Mouse (Mus musculus): ENCODE measurements around the gene Pde6g. TPM values are rescaled to one million over a fixed set of nuclear protein-coding genes. Genes with fewer than 3 reads are reported as not detected.

Pde6g gene
- polyA plus RNA-seq, 1 experiment from 2014 or later = 0.35 TPM

DNA sequence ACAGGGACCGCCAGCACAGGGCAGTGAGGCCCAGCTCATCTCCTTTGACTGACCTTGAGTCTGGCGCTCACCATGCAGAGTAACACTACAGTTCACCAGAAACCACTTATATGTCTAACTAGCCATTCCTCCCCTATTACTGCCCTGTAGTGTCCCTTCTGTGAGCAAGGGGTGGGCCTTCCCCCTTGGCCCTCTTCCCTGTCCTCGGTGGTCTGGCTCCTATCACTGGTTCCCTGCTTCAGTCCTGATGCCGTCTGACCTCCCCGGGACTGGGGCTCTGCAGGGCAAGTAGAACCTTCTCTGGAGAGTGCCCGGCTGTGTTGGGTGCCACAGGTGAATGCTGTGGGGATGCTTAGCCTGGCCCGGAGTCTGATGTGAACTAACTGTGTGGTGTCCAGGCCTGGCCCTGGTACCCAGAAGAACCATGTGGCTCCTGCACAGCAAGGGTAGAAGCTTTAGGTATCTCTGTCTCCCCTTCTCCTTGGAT is 30.2 kb upstream of the Pde6g start:
- Histone ChIP-seq H3K36me3 (ENCODE audit: control insufficient read depth, insufficient read depth, low read length) (peaks cover 40% of the 10 kb centered on the region), H3K27me3 (replicated peaks; ENCODE audit: control insufficient read depth, insufficient read depth, low read length) (no peaks in the 10 kb centered on the region), H3K4me1 (ENCODE audit: control insufficient read depth, insufficient read depth, low read length) (peaks cover 14% of the 10 kb centered on the region), H3K9ac (ENCODE audit: low read depth, low read length) (peak overlapping the region; percentile 97), H3K9me3 (ENCODE audit: control insufficient read depth, low read length) (no peaks in the 10 kb centered on the region), H3K27ac (ENCODE audit: low read length) (peak overlapping the region; percentile 75), H3K4me2 (ENCODE audit: low read depth, low read length) (peak overlapping the region; percentile 76; the same call in 1 of the 2 replicates), H3K4me3 (ENCODE audit: low read length) (peak overlapping the region; percentile 98; the same call in 1 of the 2 replicates)
- WGBS = 80% methylated on average over 7 of the region's 7 CpGs
- no peak for ATAC-seq

DNA sequence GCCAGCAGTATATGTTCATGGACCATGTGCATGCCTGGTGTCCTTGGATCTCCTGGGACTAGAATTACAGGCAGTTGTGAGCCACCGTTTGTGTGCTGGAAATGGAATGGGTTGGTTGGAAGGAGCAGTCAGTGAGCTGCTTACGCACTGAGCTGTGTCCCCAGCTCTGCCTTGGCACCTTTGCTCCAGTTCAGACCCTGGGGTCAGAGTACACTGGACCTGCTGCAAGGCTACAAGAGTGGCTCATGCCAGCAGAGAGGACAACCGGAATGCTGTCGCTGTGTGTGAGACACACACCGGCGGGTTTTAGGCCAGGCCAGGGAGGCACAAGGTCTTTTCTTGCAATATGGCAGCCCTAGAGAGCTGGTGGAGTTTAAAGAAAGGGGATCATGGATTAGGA is 18.8 kb upstream of the Pde6g start:
- H3K4me1 ChIP-seq (ENCODE audit: control insufficient read depth, insufficient read depth, low read length) = peaks cover 10% of the 10 kb centered on the region
- no peak for ATAC-seq
- H3K4me2 ChIP-seq (ENCODE audit: low read depth, low read length) = no peak overlapping the region
- H3K9me3 ChIP-seq (ENCODE audit: control insufficient read depth, low read length) = no peaks in the 10 kb centered on the region
- H3K27ac ChIP-seq (ENCODE audit: low read length) = no peak overlapping the region
- 93% methylated on average over 6 of the region's 6 CpGs for WGBS
- peaks cover 26% of the 10 kb centered on the region for H3K36me3 ChIP-seq (ENCODE audit: control insufficient read depth, insufficient read depth, low read length)
- H3K27me3 ChIP-seq (replicated peaks; ENCODE audit: control insufficient read depth, insufficient read depth, low read length) = no peaks in the 10 kb centered on the region
- no peak overlapping the region for H3K9ac ChIP-seq (ENCODE audit: low read depth, low read length)
- no peak overlapping the region for H3K4me3 ChIP-seq (ENCODE audit: low read length)

DNA sequence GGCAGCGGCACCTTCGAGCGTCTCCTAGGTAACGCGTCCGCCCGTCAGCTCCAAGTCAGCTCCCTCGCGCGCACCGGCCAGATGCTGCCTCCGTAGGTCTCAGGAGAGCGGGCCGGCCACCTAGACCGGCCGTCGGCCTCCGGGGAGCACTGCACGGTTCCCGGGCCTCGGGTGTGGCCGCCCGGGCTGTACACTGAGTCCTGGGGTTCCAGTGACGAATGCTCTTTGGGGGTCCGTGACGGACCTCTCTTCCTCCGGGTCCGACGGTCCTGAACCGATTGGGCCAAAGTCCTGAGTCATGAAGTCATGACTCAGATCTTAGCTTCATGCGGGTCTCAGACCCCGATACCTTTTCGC is 14.4 kb upstream of the Pde6g start:
- Histone ChIP-seq H3K27ac (ENCODE audit: low read length) (peak overlapping the region; percentile 49; the same call in 1 of the 2 replicates), H3K9me3 (ENCODE audit: control insufficient read depth, low read length) (no peaks in the 10 kb centered on the region), H3K4me2 (ENCODE audit: low read depth, low read length) (peak overlapping the region; percentile 82), H3K36me3 (ENCODE audit: control insufficient read depth, insufficient read depth, low read length) (peaks cover 16% of the 10 kb centered on the region; the same call in 1 of the 2 replicates), H3K27me3 (replicated peaks; ENCODE audit: control insufficient read depth, insufficient read depth, low read length) (no peaks in the 10 kb centered on the region), H3K9ac (ENCODE audit: low read depth, low read length) (peak overlapping the region; percentile 86), H3K4me3 (ENCODE audit: low read length) (peak overlapping the region; percentile 92), H3K4me1 (ENCODE audit: control insufficient read depth, insufficient read depth, low read length) (peaks cover 19% of the 10 kb centered on the region)
- WGBS = 0% methylated on average over 33 of the region's 33 CpGs
- ATAC-seq = peak; percentile 76

- peak within 1 kb of the TSS; percentile 82 for H3K4me2 ChIP-seq (ENCODE audit: low read depth, low read length)
- under 1% methylated on average over 53 of the region's 54 CpGs for WGBS
- H3K9ac ChIP-seq (ENCODE audit: low read depth, low read length) = peak within 1 kb of the TSS; percentile 86
- ATAC-seq = peak; percentile 100
- H3K4me3 ChIP-seq (ENCODE audit: low read length) = peak within 1 kb of the TSS; percentile 92
- peaks cover 13% of the 10 kb centered on the region; the same call in 1 of the 2 replicates for H3K36me3 ChIP-seq (ENCODE audit: control insufficient read depth, insufficient read depth, low read length)
- H3K4me1 ChIP-seq (ENCODE audit: control insufficient read depth, insufficient read depth, low read length) = peaks cover 19% of the 10 kb centered on the region
- H3K9me3 ChIP-seq (ENCODE audit: control insufficient read depth, low read length) = no peaks in the 10 kb centered on the region
- no peaks in the 10 kb centered on the region for H3K27me3 ChIP-seq (replicated peaks; ENCODE audit: control insufficient read depth, insufficient read depth, low read length)
- peak within 1 kb of the TSS; percentile 52 for H3K27ac ChIP-seq (ENCODE audit: low read length)
These were observed 13.9 kb upstream of the Pde6g start, which contains the start of gene Arl16 for GRCm38 (mm10) chr11:120467051-120467735. TSS of gene Arl16 (minus strand) at chr11:120467607.

DNA sequence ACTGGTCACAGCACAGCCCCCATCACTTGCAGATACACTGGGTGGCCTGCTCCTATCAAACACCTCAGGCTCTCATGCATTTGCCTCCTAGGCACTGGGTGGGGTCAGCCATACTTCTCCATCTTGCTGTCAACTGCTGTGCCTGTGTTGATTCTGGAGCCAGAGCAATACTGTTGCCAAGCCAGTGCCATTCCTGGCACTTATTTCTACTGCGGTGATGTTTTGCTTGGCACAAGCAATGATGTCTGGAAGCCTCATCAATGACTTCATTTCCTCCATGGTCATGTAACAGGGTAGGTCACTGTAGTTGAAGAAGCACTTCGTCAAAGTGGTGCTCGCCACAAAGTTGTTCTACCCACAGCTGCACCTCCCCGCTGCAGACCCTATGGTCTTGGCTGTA is 12.2 kb upstream of the Pde6g start:
- H3K4me3 ChIP-seq (ENCODE audit: low read length) = no peak overlapping the region
- no peak overlapping the region for H3K9ac ChIP-seq (ENCODE audit: low read depth, low read length)

GRCm38 (mm10) chr11:120464365-120464764 is 11.1 kb upstream of the Pde6g start:
- no peaks in the 10 kb centered on the region for H3K27me3 ChIP-seq (replicated peaks; ENCODE audit: control insufficient read depth, insufficient read depth, low read length)
- peaks cover 19% of the 10 kb centered on the region for H3K4me1 ChIP-seq (ENCODE audit: control insufficient read depth, insufficient read depth, low read length)
- H3K27ac ChIP-seq (ENCODE audit: low read length) = no peak overlapping the region
- ATAC-seq = no peak
- H3K9me3 ChIP-seq (ENCODE audit: control insufficient read depth, low read length) = no peaks in the 10 kb centered on the region
- H3K4me2 ChIP-seq (ENCODE audit: low read depth, low read length) = no peak overlapping the region
- 89% methylated on average over 5 of the region's 5 CpGs for WGBS
- no peak overlapping the region for H3K9ac ChIP-seq (ENCODE audit: low read depth, low read length)
- no peak overlapping the region for H3K4me3 ChIP-seq (ENCODE audit: low read length)
- no peaks in the 10 kb centered on the region; the same call in 1 of the 2 replicates for H3K36me3 ChIP-seq (ENCODE audit: control insufficient read depth, insufficient read depth, low read length)

More for the DNA sequence above, 12.2 kb upstream of the Pde6g start:
- Histone ChIP-seq H3K4me2 (ENCODE audit: low read depth, low read length) (no peak overlapping the region), H3K9me3 (ENCODE audit: control insufficient read depth, low read length) (no peaks in the 10 kb centered on the region), H3K27ac (ENCODE audit: low read length) (no peak overlapping the region), H3K4me1 (ENCODE audit: control insufficient read depth, insufficient read depth, low read length) (peaks cover 19% of the 10 kb centered on the region), H3K36me3 (ENCODE audit: control insufficient read depth, insufficient read depth, low read length) (peaks cover 6% of the 10 kb centered on the region; the same call in 1 of the 2 replicates), H3K27me3 (replicated peaks; ENCODE audit: control insufficient read depth, insufficient read depth, low read length) (no peaks in the 10 kb centered on the region)
- WGBS = 94% methylated on average over 4 of the region's 4 CpGs
- no peak for ATAC-seq

DNA sequence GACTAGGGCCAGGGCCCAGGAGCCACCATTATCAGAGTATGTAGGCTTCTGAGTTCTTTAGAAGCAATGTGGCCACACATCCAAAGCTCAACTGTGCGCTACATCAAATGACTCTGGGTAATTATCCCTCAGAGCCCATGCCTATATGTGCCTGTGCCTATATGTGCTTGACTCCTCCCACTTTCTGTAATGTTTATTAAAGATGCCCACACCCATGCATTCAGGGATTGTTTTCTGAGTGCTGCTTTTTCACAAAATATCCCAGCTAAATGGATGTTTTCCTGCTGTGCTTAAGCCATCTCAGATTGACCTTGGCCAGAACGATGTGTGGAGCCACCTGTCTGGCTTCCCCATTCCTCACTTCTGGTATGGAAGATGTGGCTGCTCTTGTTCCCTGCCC is 10.2 kb upstream of the Pde6g start:
- WGBS = 76% methylated on average over 2 of the region's 2 CpGs
- Histone ChIP-seq H3K27ac (ENCODE audit: low read length) (no peak overlapping the region), H3K4me3 (ENCODE audit: low read length) (no peak overlapping the region), H3K9ac (ENCODE audit: low read depth, low read length) (no peak overlapping the region), H3K36me3 (ENCODE audit: control insufficient read depth, insufficient read depth, low read length) (no peaks in the 10 kb centered on the region; the same call in 1 of the 2 replicates), H3K27me3 (replicated peaks; ENCODE audit: control insufficient read depth, insufficient read depth, low read length) (no peaks in the 10 kb centered on the region), H3K4me1 (ENCODE audit: control insufficient read depth, insufficient read depth, low read length) (peaks cover 23% of the 10 kb centered on the region), H3K4me2 (ENCODE audit: low read depth, low read length) (no peak overlapping the region), H3K9me3 (ENCODE audit: control insufficient read depth, low read length) (no peaks in the 10 kb centered on the region)
- no peak for ATAC-seq

DNA sequence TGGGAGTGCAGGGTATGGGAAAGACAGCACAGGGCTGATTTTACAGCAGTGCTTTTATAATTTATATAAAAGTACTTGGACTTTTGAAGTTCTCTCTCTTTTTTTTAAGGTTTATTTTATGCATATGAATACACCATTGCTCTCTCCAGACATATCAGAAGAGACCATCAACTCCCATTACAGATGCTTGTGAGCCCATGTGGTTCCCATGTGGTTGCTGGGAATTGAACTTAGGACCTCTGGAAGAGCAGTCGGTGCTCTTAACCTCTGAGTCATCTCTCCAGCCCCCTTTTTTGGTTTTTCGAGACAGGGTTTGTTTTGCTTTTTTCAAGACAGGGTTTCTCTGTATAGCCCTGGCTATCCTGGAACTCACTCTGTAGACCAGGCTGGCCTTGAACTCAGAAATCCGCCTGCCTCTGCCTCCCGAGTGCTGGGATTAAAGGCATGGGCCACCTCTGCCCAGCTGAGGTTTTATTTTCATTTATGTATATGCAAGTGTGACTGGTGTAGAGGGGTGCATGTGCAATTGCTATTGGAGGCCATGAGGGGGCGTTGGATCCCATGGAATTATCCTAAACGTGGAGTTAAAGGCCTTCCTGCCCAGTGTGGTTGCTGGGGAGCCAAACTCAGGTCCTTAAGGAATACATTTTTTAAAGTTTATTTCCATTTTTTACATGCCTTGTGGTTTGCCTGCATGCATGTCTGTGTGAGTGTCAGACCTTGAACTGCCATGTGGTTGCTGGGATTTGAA is 5.7 kb upstream of the Pde6g start:
- Histone ChIP-seq H3K27ac (ENCODE audit: low read length) (no peak overlapping the region; the same call in 1 of the 2 replicates), H3K9ac (ENCODE audit: low read depth, low read length) (peak overlapping the region; percentile 99), H3K36me3 (ENCODE audit: control insufficient read depth, insufficient read depth, low read length) (no peaks in the 10 kb centered on the region; the same call in 1 of the 2 replicates), H3K4me1 (ENCODE audit: control insufficient read depth, insufficient read depth, low read length) (peaks cover 15% of the 10 kb centered on the region), H3K4me2 (ENCODE audit: low read depth, low read length) (peak overlapping the region; percentile 79), H3K9me3 (ENCODE audit: control insufficient read depth, low read length) (no peaks in the 10 kb centered on the region), H3K4me3 (ENCODE audit: low read length) (peak overlapping the region; percentile 93), H3K27me3 (replicated peaks; ENCODE audit: control insufficient read depth, insufficient read depth, low read length) (no peaks in the 10 kb centered on the region)
- 65% methylated on average over 6 of the region's 6 CpGs for WGBS
- no peak for ATAC-seq
